Mouse (Mus musculus) kidney, embryonic 15.5 days (tissue): ENCODE data around the gene Galk2. TPM values are rescaled to one million over a fixed set of nuclear protein-coding genes. Genes with fewer than 3 reads are reported as not detected.

Experiments
- ATAC-seq: fragments of 200-750 bp; cut with Nextera tagmentation; replicated peaks from 2 replicates; pipeline ENCODE4 v1.8.0; 2017; ENCODE audit warnings: moderate TSS enrichment; ENCODE audit not compliant: low FRiP score
- H3K27ac ChIP-seq: fragments of 300-500 bp; sonication (generic); 2 replicates; pipeline ENCODE4 v1.5.1; 2015; ENCODE audit warnings: mild to moderate bottlenecking, inconsistent platforms
- H3K27me3 ChIP-seq: fragments of 300-500 bp; sonication (generic); 2 replicates; pipeline ENCODE4 v1.6.1; 2015; ENCODE audit warnings: inconsistent platforms
- H3K36me3 ChIP-seq: fragments of 300-500 bp; sonication (generic); 2 replicates; pipeline ENCODE4 v1.6.1; 2015; ENCODE audit warnings: inconsistent platforms
- H3K4me1 ChIP-seq: fragments of 300-500 bp; sonication (generic); 2 replicates; pipeline ENCODE4 v1.6.1; 2015; ENCODE audit warnings: inconsistent platforms
- H3K4me2 ChIP-seq: fragments of 300-500 bp; sonication (generic); 2 replicates; pipeline ENCODE4 v1.6.1; 2015; ENCODE audit warnings: moderate library complexity, mild to moderate bottlenecking, inconsistent platforms
- H3K4me3 ChIP-seq: fragments of 300-500 bp; sonication (generic); replicated peaks from 2 replicates; pipeline ENCODE4 v1.5.1; 2015; ENCODE audit warnings: mild to moderate bottlenecking, inconsistent platforms
- H3K9ac ChIP-seq: fragments of 300-500 bp; sonication (generic); 2 replicates; pipeline ENCODE4 v1.6.1; 2015; ENCODE audit warnings: mild to moderate bottlenecking, inconsistent platforms
- H3K9me3 ChIP-seq: fragments of 300-500 bp; sonication (generic); replicated peaks from 2 replicates; pipeline ENCODE4 v1.6.1; 2016; ENCODE audit warnings: inconsistent platforms
- WGBS: fragments of 180-500 bp; shearing (Covaris S2); methylation state at CpG from one replicate; pipeline ENCODE4 v1.1.7; 2015; ENCODE audit warnings: mixed read lengths; 5-methylcytosine and 5-hydroxymethylcytosine counted together
- polyA plus RNA-seq: library from polyadenylated mRNA; unstranded; fragments of >200 nt; fragmentation: Nextera tagmentation; extraction: Ambion mirVana; gene quantifications from 2 replicates; pipeline ENCODE4 v1.2.1, GENCODE M21; 2015

The Galk2 gene
- polyA plus RNA-seq, 1 experiment from 2014 or later: 57.8 TPM

- Histone ChIP-seq H3K9ac (no peak overlapping the region), H3K36me3 (peaks cover 17% of the 10 kb centered on the region; the same call in 1 of the 2 replicates), H3K27ac (no peak overlapping the region), H3K27me3 (no peaks in the 10 kb centered on the region), H3K9me3 (no peaks in the 10 kb centered on the region), H3K4me2 (no peak overlapping the region), H3K4me1 (no peaks in the 10 kb centered on the region), H3K4me3 (no peak overlapping the region)
- 85% methylated on average over 4 of the region's 4 CpGs for WGBS
- ATAC-seq: no peak
Observed at GRCm38 (mm10) chr2:125906407-125907066, 47.6 kb downstream of the Galk2 start.

GRCm38 (mm10) chr2:125907580-125908255 is 48.8 kb downstream of the Galk2 start:
- H3K4me1 ChIP-seq: no peaks in the 10 kb centered on the region
- H3K36me3 ChIP-seq: peaks cover 20% of the 10 kb centered on the region; the same call in 1 of the 2 replicates
- WGBS: 85% methylated on average over 4 of the region's 4 CpGs
- H3K27ac ChIP-seq: no peak overlapping the region
- ATAC-seq: no peak
- H3K9ac ChIP-seq: no peak overlapping the region
- no peak overlapping the region for H3K4me3 ChIP-seq
- no peak overlapping the region for H3K4me2 ChIP-seq
- no peaks in the 10 kb centered on the region for H3K27me3 ChIP-seq
- H3K9me3 ChIP-seq: no peaks in the 10 kb centered on the region

- ATAC-seq: no peak
- Histone ChIP-seq H3K27ac (no peak overlapping the region), H3K4me2 (no peak overlapping the region), H3K36me3 (0 out of 2 replicates have a peak, but pooled peaks cover 6% of the 10 kb centered on the region), H3K27me3 (no peaks in the 10 kb centered on the region), H3K4me1 (peaks cover 5% of the 10 kb centered on the region; the same call in 1 of the 2 replicates), H3K4me3 (no peak overlapping the region), H3K9me3 (no peaks in the 10 kb centered on the region), H3K9ac (no peak overlapping the region)
- 57% methylated on average over 1 of the region's 1 CpGs for WGBS
Observed at GRCm38 (mm10) chr2:125914167-125914566, 55.3 kb downstream of the Galk2 start.

- Histone ChIP-seq H3K4me3 (no peak overlapping the region), H3K27me3 (no peaks in the 10 kb centered on the region), H3K4me1 (peaks cover 5% of the 10 kb centered on the region; the same call in 1 of the 2 replicates), H3K4me2 (no peak overlapping the region), H3K36me3 (0 out of 2 replicates have a peak, but pooled peaks cover 6% of the 10 kb centered on the region), H3K27ac (no peak overlapping the region), H3K9ac (no peak overlapping the region), H3K9me3 (no peaks in the 10 kb centered on the region)
- ATAC-seq: no peak
Observed at GRCm38 (mm10) chr2:125914713-125915112, 55.8 kb downstream of the Galk2 start.

- H3K9me3 ChIP-seq: no peaks in the 10 kb centered on the region
- peaks cover 5% of the 10 kb centered on the region; the same call in 1 of the 2 replicates for H3K4me1 ChIP-seq
- no peak for ATAC-seq
- H3K36me3 ChIP-seq: 0 out of 2 replicates have a peak, but pooled peaks cover 13% of the 10 kb centered on the region
- H3K9ac ChIP-seq: no peak overlapping the region
- H3K27me3 ChIP-seq: no peaks in the 10 kb centered on the region
- no peak overlapping the region for H3K4me2 ChIP-seq
- no peak overlapping the region for H3K4me3 ChIP-seq
- 48% methylated on average over 11 of the region's 11 CpGs for WGBS
- H3K27ac ChIP-seq: no peak overlapping the region
Observed at GRCm38 (mm10) chr2:125916652-125917296, 57.9 kb downstream of the Galk2 start.

- ATAC-seq: no peak
Observed at GRCm38 (mm10) chr2:125917297-125917679, 58.4 kb downstream of the Galk2 start.

GRCm38 (mm10) chr2:125921273-125921672 is 62.4 kb downstream of the Galk2 start:
- Histone ChIP-seq H3K36me3 (0 out of 2 replicates have a peak, but pooled peaks cover 15% of the 10 kb centered on the region), H3K27me3 (no peaks in the 10 kb centered on the region), H3K9me3 (no peaks in the 10 kb centered on the region), H3K27ac (no peak overlapping the region), H3K4me1 (peaks cover 5% of the 10 kb centered on the region; the same call in 1 of the 2 replicates), H3K4me2 (no peak overlapping the region), H3K4me3 (no peak overlapping the region), H3K9ac (no peak overlapping the region)
- WGBS: 75% methylated on average over 5 of the region's 5 CpGs
- ATAC-seq: no peak

More at GRCm38 (mm10) chr2:125917297-125917679, 58.4 kb downstream of the Galk2 start:
- Histone ChIP-seq H3K9ac (no peak overlapping the region), H3K4me2 (no peak overlapping the region), H3K27ac (no peak overlapping the region), H3K4me3 (no peak overlapping the region), H3K27me3 (no peaks in the 10 kb centered on the region), H3K4me1 (peaks cover 5% of the 10 kb centered on the region; the same call in 1 of the 2 replicates), H3K36me3 (0 out of 2 replicates have a peak, but pooled peaks cover 15% of the 10 kb centered on the region), H3K9me3 (no peaks in the 10 kb centered on the region)
- 84% methylated on average over 3 of the region's 3 CpGs for WGBS

GRCm38 (mm10) chr2:125922149-125922548 is 63.2 kb downstream of the Galk2 start:
- Histone ChIP-seq H3K4me3 (no peak overlapping the region), H3K9ac (no peak overlapping the region), H3K27ac (no peak overlapping the region), H3K9me3 (no peaks in the 10 kb centered on the region), H3K4me1 (peaks cover 4% of the 10 kb centered on the region; the same call in 1 of the 2 replicates), H3K4me2 (no peak overlapping the region), H3K36me3 (0 out of 2 replicates have a peak, but pooled peaks cover 15% of the 10 kb centered on the region), H3K27me3 (no peaks in the 10 kb centered on the region)
- ATAC-seq: no peak
- WGBS: 91% methylated on average over 5 of the region's 5 CpGs

GRCm38 (mm10) chr2:125922877-125923276 is 64.0 kb downstream of the Galk2 start:
- no peaks in the 10 kb centered on the region for H3K27me3 ChIP-seq
- H3K4me1 ChIP-seq: no peaks in the 10 kb centered on the region
- 64% methylated on average over 4 of the region's 4 CpGs for WGBS
- H3K36me3 ChIP-seq: 0 out of 2 replicates have a peak, but pooled peaks cover 15% of the 10 kb centered on the region
- no peak overlapping the region for H3K27ac ChIP-seq
- no peak overlapping the region for H3K4me2 ChIP-seq
- ATAC-seq: no peak
- no peaks in the 10 kb centered on the region for H3K9me3 ChIP-seq
- H3K9ac ChIP-seq: no peak overlapping the region
- H3K4me3 ChIP-seq: no peak overlapping the region

GRCm38 (mm10) chr2:125923346-125923745 is 64.4 kb downstream of the Galk2 start:
- peaks cover 17% of the 10 kb centered on the region; the same call in 1 of the 2 replicates for H3K36me3 ChIP-seq
- WGBS: 84% methylated on average over 5 of the region's 5 CpGs
- no peak for ATAC-seq
- no peak overlapping the region for H3K9ac ChIP-seq
- H3K4me2 ChIP-seq: no peak overlapping the region
- H3K4me1 ChIP-seq: no peaks in the 10 kb centered on the region
- no peaks in the 10 kb centered on the region for H3K9me3 ChIP-seq
- H3K27ac ChIP-seq: no peak overlapping the region
- no peaks in the 10 kb centered on the region for H3K27me3 ChIP-seq
- no peak overlapping the region for H3K4me3 ChIP-seq

- Histone ChIP-seq H3K4me3 (no peak overlapping the region), H3K9ac (no peak overlapping the region), H3K27ac (no peak overlapping the region), H3K36me3 (peaks cover 23% of the 10 kb centered on the region), H3K4me2 (no peak overlapping the region), H3K9me3 (no peaks in the 10 kb centered on the region), H3K27me3 (no peaks in the 10 kb centered on the region), H3K4me1 (no peaks in the 10 kb centered on the region)
- WGBS: 79% methylated on average over 1 of the region's 1 CpGs
- no peak for ATAC-seq
Observed at GRCm38 (mm10) chr2:125924554-125924953, 65.6 kb downstream of the Galk2 start.

- Histone ChIP-seq H3K4me1 (no peaks in the 10 kb centered on the region), H3K4me2 (no peak overlapping the region), H3K27ac (no peak overlapping the region), H3K4me3 (no peak overlapping the region), H3K27me3 (no peaks in the 10 kb centered on the region), H3K36me3 (peaks cover 24% of the 10 kb centered on the region), H3K9ac (no peak overlapping the region), H3K9me3 (no peaks in the 10 kb centered on the region)
- WGBS: 64% methylated on average over 3 of the region's 3 CpGs
- no peak for ATAC-seq
Observed at GRCm38 (mm10) chr2:125925081-125925480, 66.2 kb downstream of the Galk2 start.
